Mouse (Mus musculus) thymus, postnatal 0 days (tissue): ENCODE data around the gene Gm8298. TPM values are rescaled to one million over a fixed set of nuclear protein-coding genes. Genes with fewer than 3 reads are reported as not detected.
A peak's percentile ranks its signal among the peaks of the same experiment; 100 is the strongest.
"Not testable (repeated sequence)": the region's sequence is repeated elsewhere in the genome, so short reads cannot be mapped to it uniquely, and the experiment has no call there.

Experiments used
- DNase-seq: peaks from one replicate; pipeline ENCODE4 v3.0.0-alpha.2; 2015; ENCODE audit warnings: low spot score
- polyA plus RNA-seq: library from polyadenylated mRNA; unstranded; fragments of >200 nt; fragmentation: Nextera tagmentation; extraction: Ambion mirVana; gene quantifications from 2 replicates; pipeline ENCODE4 v1.2.1, GENCODE M21; 2015

Gm8298 gene
- polyA plus RNA-seq = not detected in 2 replicates

- DNase-seq = no peak
Measured at GRCm38 (mm10) chr3:59860751-59861150, at the start of gene Gm8298. Gene Gm8298, plus strand, starts transcription at chr3:59861051.

DNA sequence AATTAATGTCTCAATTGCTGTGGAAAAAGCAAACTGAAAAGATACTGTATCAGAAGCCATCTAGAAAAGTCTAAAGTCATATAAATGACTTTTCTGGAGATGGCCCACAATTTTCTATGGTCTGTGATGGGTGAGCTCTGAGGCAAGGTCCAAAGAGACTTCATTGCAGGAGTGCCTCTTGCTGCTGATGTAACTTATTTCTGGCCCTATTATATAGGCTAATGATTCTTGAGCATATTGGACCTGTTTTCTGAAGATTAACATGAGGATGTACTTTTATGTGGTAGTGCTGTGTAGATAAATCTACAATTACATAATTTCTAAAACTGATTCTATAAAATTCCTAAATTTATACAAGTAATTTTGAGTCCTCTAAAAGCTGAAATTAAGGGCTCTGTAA, 47.7 kb upstream of the Gm8298 start:
- DNase-seq = no peak

GRCm38 (mm10) chr3:59870765-59871164, 9.9 kb downstream of the Gm8298 start:
- peak; percentile 52 for DNase-seq

DNA sequence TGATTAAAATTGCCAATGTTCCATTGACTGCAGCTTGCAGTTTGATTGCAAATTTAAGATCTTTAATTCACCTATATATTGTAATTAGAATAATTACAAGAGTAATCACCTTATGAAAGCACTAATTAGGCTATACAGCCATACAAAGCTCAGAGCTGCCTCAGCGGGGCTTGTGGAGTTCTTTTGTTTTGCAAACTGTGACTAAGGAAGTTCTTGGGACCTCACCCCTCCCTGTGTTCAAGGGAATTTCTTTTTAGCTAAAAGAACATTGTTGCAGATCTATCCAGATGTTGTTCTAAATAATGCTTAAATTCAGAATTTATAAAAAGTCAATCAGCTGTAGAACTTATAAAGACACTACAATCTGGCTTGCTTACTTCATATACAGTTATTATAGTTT, 16.8 kb downstream of the Gm8298 start:
- DNase-seq = not testable (repeated sequence)

GRCm38 (mm10) chr3:59879801-59880554, 19.1 kb downstream of the Gm8298 start:
- DNase-seq = not testable (repeated sequence)

DNA sequence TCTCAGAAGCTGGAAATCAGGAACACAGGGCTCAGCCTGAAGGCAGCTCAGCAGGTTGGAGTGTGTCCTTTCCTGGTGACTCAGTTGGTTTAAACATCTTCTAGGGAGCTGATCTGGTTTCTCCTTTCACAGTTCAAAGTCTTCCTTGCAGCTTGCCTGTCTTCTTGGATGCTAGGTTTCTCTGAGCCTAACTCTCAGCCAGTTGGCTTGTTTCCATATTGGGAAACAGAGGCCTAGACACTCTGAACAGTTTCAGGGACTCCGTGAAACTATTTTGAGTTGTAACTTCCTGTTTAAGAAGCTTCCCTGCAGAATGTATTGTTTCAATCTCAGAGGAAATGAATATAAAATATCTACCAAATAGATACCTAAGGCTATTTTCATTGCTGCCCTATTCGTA, 32.4 kb downstream of the Gm8298 start:
- DNase-seq = no peak

DNA sequence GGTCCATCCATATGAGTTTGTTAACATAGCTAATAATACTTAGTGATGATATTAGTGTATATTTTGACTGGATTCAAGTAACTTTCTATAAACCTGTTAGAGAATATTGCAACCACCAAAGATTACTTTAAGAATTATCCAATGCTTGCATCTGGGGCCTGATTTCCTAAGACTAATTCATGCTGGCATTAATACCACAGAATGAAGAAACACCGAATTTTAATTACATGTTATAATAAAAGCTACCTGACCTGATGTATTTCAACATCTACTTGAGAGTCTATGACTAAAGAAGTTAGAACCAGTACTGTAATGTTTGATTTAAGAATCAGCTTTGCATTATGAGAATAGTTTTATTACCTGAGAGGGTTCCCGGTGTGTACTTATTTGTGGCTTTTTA, 64.1 kb downstream of the Gm8298 start, which contains the start of gene C130079G13Rik:
TSS of gene C130079G13Rik (plus strand) at position 301 of the 400 bp plus-strand sequence.
- no peak for DNase-seq

Other genes with a start within 250 kb of the Gm8298 start
- not detected in 2 replicates for gene Gm5538, start 131.3 kb upstream of the Gm8298 start, polyA plus RNA-seq
- gene C130079G13Rik, start 64.2 kb downstream of the Gm8298 start, polyA plus RNA-seq = not detected in 2 replicates
- gene Aadacl2, start 145.7 kb downstream of the Gm8298 start, polyA plus RNA-seq = not detected in 2 replicates
- gene Aadac, start 164.7 kb downstream of the Gm8298 start, polyA plus RNA-seq = 0.53 and 0.64 TPM in 2 replicates
- gene Sucnr1, start 220.8 kb downstream of the Gm8298 start, polyA plus RNA-seq = 0.30 and 0.34 TPM in 2 replicates